Mouse (Mus musculus) neutrophil, adult 59 days (primary cell): ENCODE measurements around the gene Gm29797. TPM values are rescaled to one million over a fixed set of nuclear protein-coding genes. Genes with fewer than 3 reads are reported as not detected.

Experiments
- total RNA-seq, 2 experiments: library from RNA; stranded (reverse); gene quantifications; 1 replicate in 1 of 2; 2 replicates in 1 of 2; pipeline ENCODE4 v1.2.4; 2023

Gm29797 gene
- total RNA-seq: under 1 TPM in 1 of 2 experiments, not detected in 1; 0.53 TPM

GRCm38 (mm10) chr2:181656734-181657133 lies at the start of gene Gm29797:
Gene Gm29797, plus strand, starts transcription at chr2:181657034.

DNA sequence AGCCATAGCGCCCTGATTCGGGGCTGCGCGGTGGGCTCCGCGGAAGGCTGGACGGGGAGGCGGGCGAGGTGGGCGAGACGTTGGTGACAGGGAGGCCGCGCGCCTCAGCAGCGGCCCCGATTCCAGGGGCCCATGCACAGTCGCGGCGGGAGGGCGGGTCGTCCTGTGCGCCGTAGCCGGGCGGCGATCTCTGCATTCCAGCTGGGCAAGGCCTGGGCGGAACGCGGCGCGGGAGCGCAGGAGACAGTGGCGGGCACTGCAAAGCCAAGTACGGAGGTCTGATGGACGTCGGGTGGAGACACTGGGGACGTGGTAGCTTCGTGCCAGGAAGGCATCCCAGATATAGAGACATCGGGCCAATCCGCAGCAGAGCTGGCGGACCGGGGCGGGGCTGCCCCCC lies 14.5 kb downstream of the Gm29797 start, which contains the start of gene Sox18:
TSS of gene Sox18 (minus strand) at position 315 of the 400 bp plus-strand sequence.

DNA sequence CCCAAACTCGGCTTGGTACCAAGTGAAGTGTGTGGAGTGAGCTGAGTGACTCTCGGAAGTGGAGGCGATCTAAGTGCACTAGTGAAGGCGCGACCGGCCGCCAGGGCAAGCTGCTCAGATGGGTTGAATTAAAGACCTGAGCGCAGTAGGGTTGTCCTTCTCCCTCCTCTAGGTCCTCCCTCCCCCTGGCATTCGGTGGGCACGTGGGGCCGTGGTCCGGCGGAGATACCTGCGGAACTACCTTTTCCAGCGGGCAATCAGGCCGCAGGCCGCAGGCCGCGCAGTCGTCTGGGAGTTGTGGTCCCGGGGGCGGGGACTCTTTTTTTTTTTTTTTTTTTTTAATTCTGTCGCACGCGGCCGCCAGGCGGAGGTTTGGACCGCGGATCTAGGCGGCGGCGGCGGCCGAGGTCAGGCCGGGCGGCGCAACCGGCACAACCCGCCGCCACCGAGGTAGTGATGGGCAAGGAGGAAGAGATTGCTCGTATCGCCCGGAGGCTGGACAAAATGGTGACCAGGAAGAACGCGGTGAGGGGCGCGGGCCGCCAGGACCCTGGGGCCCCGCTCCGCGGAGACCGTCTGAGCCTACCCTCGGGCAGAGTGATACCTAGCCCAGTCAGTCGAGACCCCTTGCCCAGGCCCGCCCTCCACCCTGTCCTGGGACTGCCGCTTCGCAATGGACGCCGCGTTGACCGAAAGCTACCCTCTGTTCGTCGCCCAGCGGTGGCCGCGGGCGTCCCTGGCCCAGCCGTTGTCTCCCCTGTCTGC lies 23.3 kb downstream of the Gm29797 start, which contains the start of gene Tcea2:
TSS of gene Tcea2 (plus strand) at position 360 of the 765 bp plus-strand sequence.

DNA sequence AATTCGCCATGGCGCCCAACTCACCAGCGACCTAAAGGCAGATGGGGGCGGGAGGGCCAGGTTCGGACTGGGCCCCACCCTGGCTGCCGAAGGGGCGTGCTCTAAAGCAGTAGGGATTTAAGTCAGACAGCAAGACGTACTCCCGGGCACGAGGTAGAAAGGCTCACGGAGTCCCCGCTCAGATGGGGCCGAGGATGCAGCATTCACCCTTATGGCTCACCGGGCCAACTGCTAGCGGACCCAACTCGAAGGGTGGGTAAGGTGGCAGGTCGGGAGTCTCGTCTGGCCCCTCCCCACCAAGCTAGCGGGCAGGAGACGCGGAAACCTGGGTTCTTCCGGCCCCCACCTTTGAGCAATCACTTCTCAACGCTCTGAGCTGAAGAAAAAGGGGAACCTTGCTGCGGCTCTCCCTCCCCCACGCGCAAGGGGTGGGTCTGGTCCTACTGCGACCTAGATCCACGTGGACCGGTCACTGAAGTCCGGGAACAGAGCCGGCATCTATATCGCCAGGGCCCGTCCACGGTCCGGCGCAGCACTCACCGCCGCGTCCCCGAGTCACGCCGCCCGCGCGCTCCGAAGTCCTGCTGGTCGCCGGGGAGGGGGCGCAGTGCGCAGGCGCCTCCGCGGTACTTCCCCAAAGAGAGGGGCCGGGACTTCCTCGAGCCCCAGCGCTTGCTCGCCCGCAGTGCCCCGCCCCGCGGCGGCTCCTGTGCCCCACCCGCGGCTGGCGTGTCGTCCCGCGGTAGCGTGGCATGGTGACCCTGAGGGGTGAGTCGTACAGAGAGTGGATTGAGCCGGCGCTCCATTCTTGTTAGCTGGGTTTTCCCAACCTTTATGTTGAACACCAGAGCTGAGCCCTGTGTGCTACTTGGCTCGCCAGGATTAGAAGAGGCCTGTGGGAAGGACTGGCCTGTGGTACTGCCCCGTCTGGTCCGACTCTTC lies 36.8 kb downstream of the Gm29797 start, which contains the start of gene Rgs19:
TSS of gene Rgs19 (minus strand) at position 639 of the 942 bp plus-strand sequence.

GRCm38 (mm10) chr2:181698241-181698640 lies 41.4 kb downstream of the Gm29797 start, which contains the start of gene Lkaaear1:
Gene Lkaaear1, minus strand, starts transcription at chr2:181698442.

Other genes with a start within 250 kb of the Gm29797 start
- 1 to 10 TPM in 1 of 2 experiments, under 1 TPM in 1; 0.95 to 1.6 TPM for gene Zbtb46, start 197.6 kb upstream of the Gm29797 start, total RNA-seq
- not detected for gene Abhd16b, start 163.8 kb upstream of the Gm29797 start, total RNA-seq
- 10 to 100 TPM; 58.9 to 61.2 TPM for gene Tpd52l2, start 159.9 kb upstream of the Gm29797 start, total RNA-seq
- gene Dnajc5, start 136.5 kb upstream of the Gm29797 start, total RNA-seq: 100 to 1,000 TPM; 114 to 122 TPM
- gene Uckl1, start 72.1 kb upstream of the Gm29797 start, total RNA-seq: 100 to 1,000 TPM; 106 to 137 TPM
- 10 to 100 TPM; 35.5 to 39.2 TPM for gene Prpf6, start 65.2 kb upstream of the Gm29797 start, total RNA-seq
- gene Zfp512b, start 64.2 kb upstream of the Gm29797 start, total RNA-seq: 10 to 100 TPM; 12.1 to 16.1 TPM
- gene Samd10, start 57.8 kb upstream of the Gm29797 start, total RNA-seq: 10 to 100 TPM in 1 of 2 experiments, 1 to 10 TPM in 1; 9.6 to 10.1 TPM
- under 1 TPM; 0.22 to 0.62 TPM for gene Sox18, start 14.6 kb downstream of the Gm29797 start, total RNA-seq
- 10 to 100 TPM; 10.6 to 17.1 TPM for gene Tcea2, start 23.3 kb downstream of the Gm29797 start, total RNA-seq
- 100 to 1,000 TPM; 308 to 314 TPM for gene Rgs19, start 36.9 kb downstream of the Gm29797 start, total RNA-seq
- not detected for gene Lkaaear1, start 41.4 kb downstream of the Gm29797 start, total RNA-seq
- gene Oprl1, start 58.0 kb downstream of the Gm29797 start, total RNA-seq: under 1 TPM in 1 of 2 experiments, not detected in 1; 0.49 TPM
- gene Myt1, start 106.3 kb downstream of the Gm29797 start, total RNA-seq: not detected
- gene Pcmtd2, start 180.8 kb downstream of the Gm29797 start, total RNA-seq: 10 to 100 TPM; 30.4 to 32.7 TPM
- gene Polr3k, start 207.3 kb downstream of the Gm29797 start, total RNA-seq: 10 to 100 TPM in 1 of 2 experiments, 1 to 10 TPM in 1; 7.6 to 10.9 TPM